Mouse (Mus musculus) ES-Bruce4 (cell line): ENCODE data around the gene Cct6b.

Experiments
- CTCF ChIP-seq: IDR thresholded peaks from one replicate; pipeline ENCODE4 v1.8.1; 2011; ENCODE audit warnings: low read depth, low read length
- EP300 ChIP-seq: IDR thresholded peaks from 2 replicates; pipeline ENCODE4 v1.6.1; 2011; ENCODE audit warnings: low read depth, low read length; ENCODE audit not compliant: insufficient read depth
- POLR2A ChIP-seq: IDR thresholded peaks from one replicate; pipeline ENCODE4 v1.8.1; 2011; ENCODE audit warnings: low read length; ENCODE audit not compliant: insufficient read depth

GRCm38 (mm10) chr11:82783453-82783852, 19.3 kb upstream of the Cct6b start:
- no peak for TF ChIP-seq POLR2A
- no peak for TF ChIP-seq CTCF
- no peak for TF ChIP-seq EP300
